Mouse (Mus musculus) myocyte (in vitro differentiated cells): Measurements from ENCODE around the gene Ak2. TPM values are rescaled to one million over a fixed set of nuclear protein-coding genes. Genes with fewer than 3 reads are reported as not detected.
A peak's percentile ranks its signal among the peaks of the same experiment; 100 is the strongest.

Experiments used
- H3K27me3 ChIP-seq: one replicate; pipeline ENCODE4 v1.6.1; 2011; ENCODE audit not compliant: control insufficient read depth, insufficient read depth, insufficient read length
- H3K36me3 ChIP-seq: one replicate; pipeline ENCODE4 v1.6.1; 2011; ENCODE audit not compliant: control insufficient read depth, insufficient read depth
- H3K4me2 ChIP-seq: one replicate; pipeline ENCODE4 v1.6.1; 2011; ENCODE audit warnings: low read depth, control low read depth
- H3K4me3 ChIP-seq: one replicate; pipeline ENCODE4 v1.5.1; 2011; ENCODE audit warnings: mild to moderate bottlenecking, control low read depth, moderate library complexity
- H3K79me2 ChIP-seq: one replicate; pipeline ENCODE4 v1.6.1; 2011; ENCODE audit not compliant: control insufficient read depth, insufficient read depth
- H3ac ChIP-seq: one replicate; pipeline ENCODE4 v1.6.1; 2011; ENCODE audit not compliant: control insufficient read depth, insufficient read length
- CEBPB ChIP-seq: IDR thresholded peaks from 2 replicates; pipeline ENCODE4 v1.6.1; 2011; ENCODE audit warnings: mild to moderate bottlenecking, moderate library complexity; ENCODE audit not compliant: poor library complexity, insufficient read depth, severe bottlenecking
- E2F4 ChIP-seq: IDR thresholded peaks from one replicate; pipeline ENCODE4 v1.6.1; 2011; ENCODE audit warnings: mild to moderate bottlenecking, control low read depth, moderate library complexity; ENCODE audit not compliant: insufficient read depth
- MAX ChIP-seq: IDR thresholded peaks from one replicate; pipeline ENCODE4 v1.6.1; 2011; ENCODE audit warnings: low read depth, mild to moderate bottlenecking, control low read depth
- MYOD1 ChIP-seq, 3 experiments: IDR thresholded peaks; one replicate each; pipeline ENCODE4 v1.6.1; 2011; ENCODE audit warnings: control low read depth in 2 of 3, low read depth in 2 of 3, mild to moderate bottlenecking in 2 of 3, moderate library complexity in 1 of 3; ENCODE audit not compliant: insufficient read length in 2 of 3, control insufficient read depth in 1 of 3
- MYOG ChIP-seq, 3 experiments: IDR thresholded peaks; one replicate each; pipeline ENCODE4 v1.6.1; 2011; ENCODE audit warnings: control low read depth in 2 of 3, low read depth in 2 of 3, mild to moderate bottlenecking in 2 of 3; ENCODE audit not compliant: insufficient read length in 2 of 3, control insufficient read depth in 1 of 3, insufficient read depth in 1 of 3
- POLR2A ChIP-seq: IDR thresholded peaks from one replicate; pipeline ENCODE4 v1.6.1; 2011; ENCODE audit warnings: low read depth, mild to moderate bottlenecking, control low read depth, moderate library complexity; ENCODE audit not compliant: insufficient read length
- POLR2AphosphoS2 ChIP-seq: IDR thresholded peaks from one replicate; pipeline ENCODE4 v1.6.1; 2011; ENCODE audit warnings: low read depth, control low read depth; ENCODE audit not compliant: insufficient read length
- REST ChIP-seq: IDR thresholded peaks from one replicate; pipeline ENCODE4 v1.6.1; 2011; ENCODE audit warnings: mild to moderate bottlenecking, control low read depth, moderate library complexity; ENCODE audit not compliant: insufficient read depth, insufficient read length
- SRF ChIP-seq: IDR thresholded peaks from one replicate; pipeline ENCODE4 v1.6.1; 2011; ENCODE audit warnings: low read depth; ENCODE audit not compliant: control insufficient read depth, insufficient read length
- TCF12 ChIP-seq: IDR thresholded peaks from one replicate; pipeline ENCODE4 v1.6.1; 2011; ENCODE audit warnings: mild to moderate bottlenecking, control low read depth; ENCODE audit not compliant: poor library complexity, insufficient read depth, severe bottlenecking
- TCF3 ChIP-seq: IDR thresholded peaks from one replicate; pipeline ENCODE4 v1.6.1; 2011; ENCODE audit warnings: low read depth, control low read depth; ENCODE audit not compliant: insufficient read length
- USF1 ChIP-seq: IDR thresholded peaks from one replicate; pipeline ENCODE4 v1.6.1; 2011; ENCODE audit warnings: low read depth, mild to moderate bottlenecking, control low read depth, moderate library complexity
- polyA plus RNA-seq: library from polyadenylated mRNA; unstranded; fragments of >200 nt; fragmentation: generic; extraction: Trizol; gene quantifications from one replicate; pipeline ENCODE4 v1.2.1, GENCODE M21; 2012; ENCODE audit warnings: missing spikeins

The Ak2 gene
- polyA plus RNA-seq, 1 experiment, result 83.0 TPM

DNA sequence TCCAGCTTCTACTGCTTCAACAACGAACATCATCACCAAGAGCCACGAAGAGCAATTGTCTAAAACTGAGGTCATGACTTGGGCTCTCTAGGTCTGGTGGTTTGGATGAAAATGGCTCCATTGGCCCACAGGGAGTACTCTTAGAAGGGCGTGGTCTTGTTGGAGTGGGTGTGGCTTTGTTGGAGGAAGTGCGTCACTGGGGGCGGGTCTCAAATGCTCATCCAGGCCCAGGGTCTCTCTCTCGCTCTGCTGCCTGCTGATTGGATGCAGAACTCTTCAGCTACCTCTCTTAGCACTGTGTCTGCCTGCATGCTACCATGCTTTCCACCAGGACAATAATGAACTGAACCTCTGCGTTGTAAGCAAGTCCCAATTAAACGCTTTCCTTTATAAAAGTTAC is 17.1 kb upstream of the Ak2 start:
- Histone ChIP-seq H3ac (no peak overlapping the region), H3K4me3 (no peak overlapping the region), H3K79me2 (no peaks in the 10 kb centered on the region), H3K4me2 (no peak overlapping the region), H3K36me3 (no peaks in the 10 kb centered on the region), H3K27me3 (no peaks in the 10 kb centered on the region)
- TF ChIP-seq USF1, result no peak
- TF ChIP-seq MYOG (IDR thresholded peaks at IDR 0.05; ENCODE audit: control insufficient read depth in 1 of 3, insufficient read depth in 1 of 3, insufficient read length in 2 of 3, low read depth in 2 of 3), result no peak
- TF ChIP-seq SRF, result no peak
- TF ChIP-seq TCF12, result no peak
- TF ChIP-seq REST, result no peak

DNA sequence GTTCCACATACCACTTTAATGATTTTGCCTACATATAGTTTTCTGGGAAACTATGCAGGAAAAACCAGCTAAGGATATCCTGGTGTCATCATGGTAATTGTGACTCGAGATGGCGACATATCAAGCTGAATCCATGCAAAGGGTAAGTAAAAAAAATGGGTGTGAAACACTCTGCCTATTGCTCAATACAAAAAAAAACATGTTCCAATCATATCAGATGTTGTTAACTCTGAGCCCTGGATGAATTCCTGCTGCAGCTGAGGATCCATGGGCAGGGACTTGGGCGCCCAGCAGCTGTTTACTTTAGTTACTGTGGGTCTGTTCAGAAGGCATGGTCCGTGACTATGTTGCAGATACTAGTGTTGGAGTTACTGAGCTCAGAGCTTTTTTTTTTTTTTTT is 15.2 kb upstream of the Ak2 start:
- no peak overlapping the region for H3K4me3 ChIP-seq
- no peaks in the 10 kb centered on the region for H3K79me2 ChIP-seq
- H3K4me2 ChIP-seq, result no peak overlapping the region
- no peaks in the 10 kb centered on the region for H3K36me3 ChIP-seq
- H3K27me3 ChIP-seq, result no peaks in the 10 kb centered on the region
- TF ChIP-seq POLR2A (no peak), MAX (no peak), CEBPB (peak; percentile 75), MYOG (IDR thresholded peaks at IDR 0.05; ENCODE audit: control insufficient read depth in 1 of 3, insufficient read depth in 1 of 3, insufficient read length in 2 of 3, low read depth in 2 of 3) (peak in 1 of 3 experiments; percentile 42), MYOD1 (IDR thresholded peaks at IDR 0.05; ENCODE audit: control insufficient read depth in 1 of 3, insufficient read length in 2 of 3, low read depth in 2 of 3) (peak in 1 of 3 experiments; percentile 28)
- H3ac ChIP-seq, result no peak overlapping the region

DNA sequence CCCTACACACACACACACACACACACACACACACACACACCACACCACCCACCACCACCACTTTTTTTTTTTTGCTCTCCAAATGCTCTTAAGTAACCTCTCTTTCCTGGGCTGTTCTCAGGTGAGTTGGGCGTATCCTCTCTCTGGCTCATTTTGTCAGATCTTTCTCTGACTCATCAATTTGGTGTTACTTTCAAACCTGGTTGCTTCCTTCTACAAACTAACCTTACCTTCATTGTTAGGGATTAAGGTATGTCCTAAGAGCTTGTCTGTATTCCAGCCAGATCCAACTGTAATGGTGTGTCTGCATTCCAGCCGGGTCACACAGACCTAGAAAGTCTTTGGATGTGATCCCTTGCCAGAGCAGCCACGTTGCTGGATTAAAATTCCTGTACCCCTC is 14.5 kb upstream of the Ak2 start:
- Histone ChIP-seq H3K4me3 (no peak overlapping the region), H3K79me2 (no peaks in the 10 kb centered on the region), H3K36me3 (no peaks in the 10 kb centered on the region), H3ac (no peak overlapping the region), H3K4me2 (no peak overlapping the region), H3K27me3 (no peaks in the 10 kb centered on the region)
- TF ChIP-seq POLR2A (no peak), TCF3 (no peak), E2F4 (no peak), CEBPB (no peak), POLR2AphosphoS2 (no peak), MYOG (IDR thresholded peaks at IDR 0.05; ENCODE audit: control insufficient read depth in 1 of 3, insufficient read depth in 1 of 3, insufficient read length in 2 of 3, low read depth in 2 of 3) (no peak), REST (no peak), TCF12 (no peak), SRF (no peak), USF1 (no peak)

DNA sequence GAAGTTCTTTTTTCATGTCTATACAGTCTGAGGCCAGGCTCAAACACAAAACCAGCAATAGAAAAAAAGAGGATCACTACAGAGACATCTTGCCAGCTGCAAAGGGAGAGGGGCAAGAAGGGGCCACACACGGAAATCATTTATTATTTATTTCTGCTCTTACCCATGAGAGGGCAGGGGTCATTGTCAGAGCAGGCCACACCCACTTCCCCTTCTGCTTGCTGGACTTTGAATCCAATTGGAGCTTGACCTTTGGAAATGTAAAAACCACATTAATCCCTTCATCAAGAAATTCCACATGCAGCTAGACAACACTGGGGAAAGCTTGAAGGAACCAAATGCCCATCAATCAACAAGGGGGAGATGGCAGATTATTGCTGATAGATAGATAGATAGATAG is 13.1 kb upstream of the Ak2 start:
- no peaks in the 10 kb centered on the region for H3K79me2 ChIP-seq
- no peak for TF ChIP-seq TCF12
- TF ChIP-seq POLR2A, result no peak
- no peak for TF ChIP-seq MYOD1 (IDR thresholded peaks at IDR 0.05; ENCODE audit: control insufficient read depth in 1 of 3, insufficient read length in 2 of 3, low read depth in 2 of 3)
- TF ChIP-seq TCF3, result no peak
- no peak for TF ChIP-seq SRF
- TF ChIP-seq E2F4, result no peak
- no peak for TF ChIP-seq REST
- no peak for TF ChIP-seq CEBPB
- TF ChIP-seq USF1, result no peak
- TF ChIP-seq MAX, result no peak
- TF ChIP-seq POLR2AphosphoS2, result no peak
- no peak for TF ChIP-seq MYOG (IDR thresholded peaks at IDR 0.05; ENCODE audit: control insufficient read depth in 1 of 3, insufficient read depth in 1 of 3, insufficient read length in 2 of 3, low read depth in 2 of 3)
- H3K36me3 ChIP-seq, result no peaks in the 10 kb centered on the region
- H3K4me2 ChIP-seq, result no peak overlapping the region
- H3K27me3 ChIP-seq, result no peaks in the 10 kb centered on the region
- no peak overlapping the region for H3K4me3 ChIP-seq
- no peak overlapping the region for H3ac ChIP-seq

DNA sequence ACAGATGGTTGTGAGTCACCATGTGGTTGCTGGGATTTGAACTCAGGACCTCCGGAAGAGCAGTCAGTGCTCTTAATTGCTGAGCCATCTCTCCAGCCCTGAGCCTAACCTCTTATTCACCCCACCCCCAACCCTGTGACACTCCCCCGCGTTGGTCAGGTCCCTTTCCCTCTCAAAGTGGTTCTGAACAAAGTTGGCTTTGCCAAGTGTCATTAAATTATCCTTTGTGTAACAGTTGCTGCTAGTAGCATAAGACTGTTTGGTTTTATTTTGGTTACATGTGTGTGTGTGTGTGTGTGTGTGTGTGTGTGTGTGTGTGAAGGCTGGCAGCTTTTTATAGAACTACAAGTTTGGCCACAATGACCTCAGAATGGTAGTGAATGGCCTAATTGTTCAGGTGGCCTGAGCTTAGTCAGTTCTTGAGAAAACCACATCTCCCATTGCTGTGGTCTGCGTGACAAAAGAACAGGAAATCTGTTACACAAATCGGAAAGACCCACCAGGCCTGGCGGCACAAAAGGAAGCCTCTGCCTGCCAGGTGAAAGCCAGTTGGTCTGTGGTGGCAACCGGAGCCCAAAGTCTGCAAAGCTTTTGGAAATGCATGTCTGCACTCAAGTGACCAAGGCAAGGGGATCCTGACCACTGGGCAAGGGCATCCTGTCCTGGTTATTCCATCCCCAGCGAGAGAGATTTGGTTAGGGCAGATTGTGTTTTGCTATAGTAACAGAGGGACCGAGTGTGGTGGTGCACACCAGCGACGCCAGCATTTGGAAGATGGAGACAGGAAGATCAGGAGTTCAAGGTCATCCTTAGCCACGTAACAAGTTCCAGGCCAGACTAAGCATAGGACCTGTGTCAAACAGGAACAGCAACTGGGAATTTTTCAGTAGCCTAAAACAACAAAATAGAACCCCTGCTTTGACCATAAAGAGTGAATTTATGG is 10.6 kb upstream of the Ak2 start:
- Histone ChIP-seq H3K4me3 (no peak overlapping the region), H3K36me3 (no peaks in the 10 kb centered on the region), H3K79me2 (no peaks in the 10 kb centered on the region), H3ac (no peak overlapping the region), H3K27me3 (no peaks in the 10 kb centered on the region), H3K4me2 (peak overlapping the region; percentile 18)
- TF ChIP-seq CEBPB (0 out of 2 replicates have a peak, but pooled peaks have one; percentile 10), POLR2A (no peak), MYOD1 (IDR thresholded peaks at IDR 0.05; ENCODE audit: control insufficient read depth in 1 of 3, insufficient read length in 2 of 3, low read depth in 2 of 3) (peak; percentile 2 to 90 (median 74)), USF1 (peak; percentile 2), SRF (no peak), E2F4 (no peak), MYOG (IDR thresholded peaks at IDR 0.05; ENCODE audit: control insufficient read depth in 1 of 3, insufficient read depth in 1 of 3, insufficient read length in 2 of 3, low read depth in 2 of 3) (peak; percentile 18 to 95 (median 77)), TCF3 (peak; percentile 77), POLR2AphosphoS2 (no peak), REST (no peak), TCF12 (no peak), MAX (no peak)
